Mouse (Mus musculus) MEL (cell line): Measurements from ENCODE around the gene Rab3c.

Source experiments
- CTCF ChIP-seq, 3 experiments: IDR thresholded peaks in 2 of 3; conservative IDR thresholded peaks in 1 of 3; 2 replicates each; pipeline ENCODE4 v1.5.1; 2011 to 2012; ENCODE audit warnings: low read length in 3 of 3, low read depth in 2 of 3, mild to moderate bottlenecking in 2 of 3, improper control_type of control experiment in 1 of 3, inconsistent platforms in 1 of 3, mixed read lengths in 1 of 3, moderate library complexity in 1 of 3; ENCODE audit not compliant: control insufficient read depth in 1 of 3, insufficient read depth in 1 of 3, poor library complexity in 1 of 3, severe bottlenecking in 1 of 3
- EP300 ChIP-seq, 2 experiments: IDR thresholded peaks; 2 replicates each; pipeline ENCODE4 v1.6.1; 2011; ENCODE audit warnings: improper control_type of control experiment in 2 of 2, low read length in 2 of 2, low read depth in 1 of 2, mild to moderate bottlenecking in 1 of 2
- MAFK ChIP-seq: IDR thresholded peaks from 2 replicates; pipeline ENCODE4 v1.6.1; 2011; ENCODE audit warnings: low read depth, mild to moderate bottlenecking, low read length, improper control_type of control experiment, borderline replicate concordance
- POLR2A ChIP-seq, 2 experiments: IDR thresholded peaks; 2 replicates each; pipeline ENCODE4 v1.6.1; 2011 to 2012; ENCODE audit warnings: low read length in 2 of 2, mild to moderate bottlenecking in 2 of 2, control low read depth in 1 of 2, improper control_type of control experiment in 1 of 2, low read depth in 1 of 2, moderate library complexity in 1 of 2; ENCODE audit not compliant: control insufficient read depth in 1 of 2, insufficient read depth in 1 of 2, poor library complexity in 1 of 2
- TAL1 ChIP-seq: IDR thresholded peaks from 2 replicates; pipeline ENCODE4 v1.6.1; 2012; ENCODE audit warnings: mild to moderate bottlenecking, inconsistent platforms, low read length, moderate library complexity, mixed read lengths
- UBTF ChIP-seq: IDR thresholded peaks from 2 replicates; pipeline ENCODE4 v1.6.1; 2012; ENCODE audit warnings: low read depth, mild to moderate bottlenecking, inconsistent platforms, low read length, improper control_type of control experiment, moderate library complexity, borderline replicate concordance; ENCODE audit not compliant: insufficient read depth
- ZKSCAN1 ChIP-seq: IDR thresholded peaks from 2 replicates; pipeline ENCODE4 v1.6.1; 2012; ENCODE audit warnings: low read depth, mild to moderate bottlenecking, inconsistent platforms, low read length, improper control_type of control experiment, moderate library complexity
- ZNF384 ChIP-seq: IDR thresholded peaks from 2 replicates; pipeline ENCODE4 v1.6.1; 2012; ENCODE audit warnings: low read depth, mild to moderate bottlenecking, inconsistent platforms, low read length, improper control_type of control experiment

DNA sequence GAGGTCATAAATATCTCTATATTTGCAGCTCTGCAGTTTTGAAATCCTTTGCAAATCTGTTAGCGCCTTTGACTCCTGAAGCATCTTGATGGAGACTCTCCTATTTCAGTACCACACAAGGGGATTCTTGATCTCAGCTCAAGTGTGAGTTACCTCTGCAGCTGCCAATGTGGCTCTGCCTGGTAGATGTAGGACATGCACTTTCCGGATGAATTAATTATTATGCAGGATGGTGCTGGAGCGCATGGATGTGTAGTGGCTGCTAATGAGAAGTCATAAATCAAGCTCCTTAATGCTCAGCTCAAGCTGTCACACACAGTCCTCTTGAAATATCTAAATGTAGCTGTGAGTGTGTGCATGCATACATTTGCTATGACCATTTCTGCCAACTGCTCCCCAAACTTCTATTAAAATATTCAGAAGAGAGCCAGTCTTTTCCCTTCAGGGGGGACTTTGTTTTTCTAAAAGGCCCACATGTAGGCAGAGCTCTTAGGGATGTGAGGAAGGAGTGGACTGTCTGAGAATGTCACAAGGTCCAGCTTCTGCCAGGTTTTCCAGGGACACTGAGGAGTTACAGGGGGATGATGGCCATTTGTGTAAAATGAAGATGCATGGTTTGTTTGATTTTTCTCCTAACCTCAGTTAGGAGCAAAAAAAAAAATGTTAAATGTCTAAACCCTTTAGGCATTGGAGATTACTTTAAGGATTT is 114.0 kb downstream of the Rab3c start:
- TF ChIP-seq TAL1: no peak
- no peak for TF ChIP-seq EP300 (IDR thresholded peaks at IDR 0.05; ENCODE audit: low read depth in 1 of 2, low read length in 2 of 2)
- TF ChIP-seq MAFK: no peak
- TF ChIP-seq CTCF (IDR thresholded peaks at IDR 0.05 in 2 of 3, conservative IDR thresholded peaks at IDR 0.05 in 1 of 3; ENCODE audit: control insufficient read depth in 1 of 3, insufficient read depth in 1 of 3, low read depth in 2 of 3, low read length in 3 of 3, poor library complexity in 1 of 3, severe bottlenecking in 1 of 3): no peak
- no peak for TF ChIP-seq ZNF384
- TF ChIP-seq UBTF: no peak
- no peak for TF ChIP-seq POLR2A (IDR thresholded peaks at IDR 0.05; ENCODE audit: control insufficient read depth in 1 of 2, insufficient read depth in 1 of 2, low read depth in 1 of 2, low read length in 2 of 2, poor library complexity in 1 of 2)
- no peak for TF ChIP-seq ZKSCAN1
